ENCODE assay signal across 8 mouse cellular contexts in the genomic region with DNA sequence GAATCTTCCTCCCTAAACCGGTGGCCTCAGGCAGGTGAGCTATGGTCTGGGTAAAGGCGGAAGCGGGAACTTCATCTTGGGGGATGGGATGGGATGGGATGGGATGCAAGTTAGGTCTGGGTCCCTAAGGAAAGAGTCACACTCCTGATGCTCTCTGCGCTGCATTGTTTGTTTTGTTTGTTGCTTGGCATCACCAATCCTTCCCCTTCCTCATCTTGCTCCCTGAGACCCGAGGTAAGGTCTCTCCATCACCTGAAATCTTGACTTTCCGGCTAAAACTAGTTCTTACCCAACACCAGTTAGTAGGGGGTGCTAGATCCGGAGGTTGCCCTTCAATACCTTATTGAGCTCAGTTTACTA. TPM values are rescaled to one million over a fixed set of nuclear protein-coding genes. Genes with fewer than 3 reads are reported as not detected.
A peak's percentile ranks its signal among the peaks of the same experiment; 100 is the strongest.
DNase-seq lines count a peak whose midpoint lies in the region; ATAC-seq and TF ChIP-seq lines count a peak whose summit lies in the region.

No protein-coding gene starts in this region.

- H3K27ac ChIP-seq in layer of hippocampus, adult 2 months, result peak overlapping the region; percentile 36; the same call in 1 of the 2 replicates
- 0 out of 2 replicates have a peak overlapping the region, but pooled peaks have one; percentile 44 for H3K27ac ChIP-seq in embryonic facial prominence, embryonic 15.5 days (replicated peaks)
- peak overlapping the region; percentile 95 for H3K27ac ChIP-seq in intestine, embryonic 16.5 days (ENCODE audit: low read length)
- no peak overlapping the region for H3K27ac ChIP-seq in midbrain, embryonic 16.5 days (ENCODE audit: low read length)

- H3K27me3 ChIP-seq in embryonic facial prominence, embryonic 15.5 days, result peaks cover 35% of the 10 kb centered on the region
- H3K27me3 ChIP-seq in intestine, embryonic 16.5 days (replicated peaks; ENCODE audit: control insufficient read depth, insufficient read depth, low read length), result no peaks in the 10 kb centered on the region; the same call in 1 of the 2 replicates
- peaks cover 15% of the 10 kb centered on the region for H3K27me3 ChIP-seq in midbrain, embryonic 16.5 days (ENCODE audit: control insufficient read depth, insufficient read depth, low read depth, low read length)

- H3K9ac ChIP-seq in embryonic facial prominence, embryonic 15.5 days, result no peak overlapping the region
- peak overlapping the region; percentile 79 for H3K9ac ChIP-seq in intestine, embryonic 16.5 days (ENCODE audit: low read depth, low read length)
- H3K9ac ChIP-seq in midbrain, embryonic 16.5 days (ENCODE audit: low read depth, low read length), result 0 out of 2 replicates have a peak overlapping the region, but pooled peaks have one; percentile 1

- H3K4me3 ChIP-seq in layer of hippocampus, adult 2 months, result peak overlapping the region; percentile 5; the same call in 1 of the 2 replicates
- H3K4me3 ChIP-seq in embryonic facial prominence, embryonic 15.5 days (replicated peaks), result peak overlapping the region; percentile 42
- H3K4me3 ChIP-seq in intestine, embryonic 16.5 days (ENCODE audit: low read length), result peak overlapping the region; percentile 55
- no peak overlapping the region for H3K4me3 ChIP-seq in midbrain, embryonic 16.5 days (ENCODE audit: low read depth, low read length)

- H3K9me3 ChIP-seq in embryonic facial prominence, embryonic 15.5 days (replicated peaks), result no peaks in the 10 kb centered on the region
- no peaks in the 10 kb centered on the region for H3K9me3 ChIP-seq in intestine, embryonic 16.5 days (ENCODE audit: control insufficient read depth, low read length)
- no peaks in the 10 kb centered on the region for H3K9me3 ChIP-seq in midbrain, embryonic 16.5 days (replicated peaks; ENCODE audit: control insufficient read depth, low read length, poor library complexity, severe bottlenecking)

- peak overlapping the region; percentile 39 for H3K4me2 ChIP-seq in embryonic facial prominence, embryonic 15.5 days (replicated peaks)
- peak overlapping the region; percentile 43 for H3K4me2 ChIP-seq in intestine, embryonic 16.5 days (ENCODE audit: low read depth, low read length)
- H3K4me2 ChIP-seq in midbrain, embryonic 16.5 days (ENCODE audit: low read length), result no peak overlapping the region; the same call in 1 of the 2 replicates

- no peak for TF ChIP-seq CTCF in layer of hippocampus, adult 2 months (conservative IDR thresholded peaks at IDR 0.05)

- ATAC-seq in embryonic facial prominence, embryonic 15.5 days (ENCODE audit: insufficient number of reproducible peaks, low FRiP score, low TSS enrichment, low read depth), result no peak
- ATAC-seq in intestine, embryonic 16.5 days, result no peak
- no peak for ATAC-seq in midbrain, embryonic 16.5 days
- ATAC-seq in activated CD4-positive, CD25-positive, alpha-beta regulatory T cell, adult 4 months, result no peak

- no peak for DNase-seq in layer of hippocampus, adult 2 months (ENCODE audit: low spot score in 2 of 2)
- no peak for DNase-seq in layer of hippocampus, postnatal 10 days (ENCODE audit: low spot score in 2 of 2)
- DNase-seq in frontal cortex, postnatal 36 days (ENCODE audit: low spot score in 2 of 2), result no peak
- no peak for DNase-seq in gastrocnemius, adult 8-10 months (ENCODE audit: low spot score in 2 of 2)

- H3K36me3 ChIP-seq in embryonic facial prominence, embryonic 15.5 days, result no peaks in the 10 kb centered on the region
- peaks cover 3% of the 10 kb centered on the region; the same call in 1 of the 2 replicates for H3K36me3 ChIP-seq in intestine, embryonic 16.5 days (ENCODE audit: control insufficient read depth, insufficient read depth, low read length)
- no peaks in the 10 kb centered on the region for H3K36me3 ChIP-seq in midbrain, embryonic 16.5 days (ENCODE audit: control insufficient read depth, insufficient read depth, low read length)

- peaks cover 16% of the 10 kb centered on the region for H3K4me1 ChIP-seq in embryonic facial prominence, embryonic 15.5 days
- peaks cover 12% of the 10 kb centered on the region for H3K4me1 ChIP-seq in intestine, embryonic 16.5 days (ENCODE audit: control insufficient read depth, insufficient read depth, low read length)
- H3K4me1 ChIP-seq in midbrain, embryonic 16.5 days (ENCODE audit: control insufficient read depth, insufficient read depth, low read length), result no peaks in the 10 kb centered on the region

- WGBS in embryonic facial prominence, embryonic 15.5 days, result 14% methylated on average over 7 of the region's 7 CpGs
- 14% methylated on average over 7 of the region's 7 CpGs for WGBS in intestine, embryonic 16.5 days
- WGBS in midbrain, embryonic 16.5 days, result 18% methylated on average over 7 of the region's 7 CpGs

RNA-seq across cellular contexts. Expression of gene Grb7, which starts 1.3 kb away (rescaled TPM):
- total RNA-seq in layer of hippocampus, adult 2 months (2021), result 1 to 10 TPM; 1.5 to 1.6 TPM
- total RNA-seq in layer of hippocampus, postnatal 10 days (2021), result 1 to 10 TPM; 1.0 to 1.8 TPM
- polyA plus RNA-seq in embryonic facial prominence, embryonic 15.5 days (2015; fragmentation: Nextera tagmentation; extraction: Ambion mirVana), result 16.2 and 22.4 TPM in 2 replicates
- polyA plus RNA-seq in intestine, embryonic 16.5 days (2015; fragmentation: Nextera tagmentation; extraction: Ambion mirVana), result 87.1 and 87.3 TPM in 2 replicates
- 0.42 and 0.82 TPM in 2 replicates for polyA plus RNA-seq in midbrain, embryonic 16.5 days (2015; fragmentation: Nextera tagmentation; extraction: Ambion mirVana)
- total RNA-seq in gastrocnemius, adult 8-10 months (2022), result under 1 TPM in 2 of 4 experiments, not detected in 2; 0.11 to 0.29 TPM
- 1 to 10 TPM; 2.3 to 3.4 TPM for polyA plus RNA-seq in activated CD4-positive, CD25-positive, alpha-beta regulatory T cell, adult 4 months (2017; shearing (Covaris generic))

RNA-seq across cellular contexts. Expression of gene Mien1, which starts 8.7 kb away (rescaled TPM):
- 10 to 100 TPM; 84.3 to 89.3 TPM for total RNA-seq in layer of hippocampus, adult 2 months (2021)
- 100 to 1,000 TPM; 108 to 110 TPM for total RNA-seq in layer of hippocampus, postnatal 10 days (2021)
- polyA plus RNA-seq in embryonic facial prominence, embryonic 15.5 days (2015; fragmentation: Nextera tagmentation; extraction: Ambion mirVana), result 109 and 111 TPM in 2 replicates
- 279 and 304 TPM in 2 replicates for polyA plus RNA-seq in intestine, embryonic 16.5 days (2015; fragmentation: Nextera tagmentation; extraction: Ambion mirVana)
- polyA plus RNA-seq in midbrain, embryonic 16.5 days (2015; fragmentation: Nextera tagmentation; extraction: Ambion mirVana), result 252 TPM in 2 replicates
- total RNA-seq in gastrocnemius, adult 8-10 months (2022), result 10 to 100 TPM; 34.5 to 41.7 (median 37.7) TPM
- polyA plus RNA-seq in activated CD4-positive, CD25-positive, alpha-beta regulatory T cell, adult 4 months (2017; shearing (Covaris generic)), result 100 to 1,000 TPM; 161 to 193 TPM

RNA-seq across cellular contexts. Expression of gene Erbb2, which starts 35.2 kb away (rescaled TPM):
- total RNA-seq in layer of hippocampus, adult 2 months (2021), result 1 to 10 TPM; 1.9 to 2.8 TPM
- total RNA-seq in layer of hippocampus, postnatal 10 days (2021), result 1 to 10 TPM; 3.3 to 4.2 TPM
- polyA plus RNA-seq in embryonic facial prominence, embryonic 15.5 days (2015; fragmentation: Nextera tagmentation; extraction: Ambion mirVana), result 60.7 and 64.0 TPM in 2 replicates
- polyA plus RNA-seq in intestine, embryonic 16.5 days (2015; fragmentation: Nextera tagmentation; extraction: Ambion mirVana), result 33.8 and 37.5 TPM in 2 replicates
- polyA plus RNA-seq in midbrain, embryonic 16.5 days (2015; fragmentation: Nextera tagmentation; extraction: Ambion mirVana), result 5.2 and 5.7 TPM in 2 replicates
- 1 to 10 TPM; 1.3 to 1.5 (median 1.4) TPM for total RNA-seq in gastrocnemius, adult 8-10 months (2022)
- polyA plus RNA-seq in activated CD4-positive, CD25-positive, alpha-beta regulatory T cell, adult 4 months (2017; shearing (Covaris generic)), result under 1 TPM in 1 of 2 experiments, not detected in 1; 0.07 TPM

RNA-seq across cellular contexts. Expression of gene Pgap3, which starts 47.2 kb away (rescaled TPM):
- 10 to 100 TPM in 1 of 2 experiments, 1 to 10 TPM in 1; 9.1 to 10.3 TPM for total RNA-seq in layer of hippocampus, adult 2 months (2021)
- 10 to 100 TPM in 1 of 2 experiments, 1 to 10 TPM in 1; 8.9 to 10.1 TPM for total RNA-seq in layer of hippocampus, postnatal 10 days (2021)
- polyA plus RNA-seq in embryonic facial prominence, embryonic 15.5 days (2015; fragmentation: Nextera tagmentation; extraction: Ambion mirVana), result 13.7 and 16.8 TPM in 2 replicates
- 19.5 and 20.4 TPM in 2 replicates for polyA plus RNA-seq in intestine, embryonic 16.5 days (2015; fragmentation: Nextera tagmentation; extraction: Ambion mirVana)
- 7.4 and 8.6 TPM in 2 replicates for polyA plus RNA-seq in midbrain, embryonic 16.5 days (2015; fragmentation: Nextera tagmentation; extraction: Ambion mirVana)
- 1 to 10 TPM; 1.8 to 2.5 (median 2.2) TPM for total RNA-seq in gastrocnemius, adult 8-10 months (2022)
- 1 to 10 TPM; 3.3 to 4.0 TPM for polyA plus RNA-seq in activated CD4-positive, CD25-positive, alpha-beta regulatory T cell, adult 4 months (2017; shearing (Covaris generic))
